Mouse (Mus musculus): Measurements from ENCODE around the gene Usp19. TPM values are rescaled to one million over a fixed set of nuclear protein-coding genes. Genes with fewer than 3 reads are reported as not detected.

Usp19 gene
- polyA plus RNA-seq, 1 experiment from 2014 or later, result 17.0 TPM

DNA sequence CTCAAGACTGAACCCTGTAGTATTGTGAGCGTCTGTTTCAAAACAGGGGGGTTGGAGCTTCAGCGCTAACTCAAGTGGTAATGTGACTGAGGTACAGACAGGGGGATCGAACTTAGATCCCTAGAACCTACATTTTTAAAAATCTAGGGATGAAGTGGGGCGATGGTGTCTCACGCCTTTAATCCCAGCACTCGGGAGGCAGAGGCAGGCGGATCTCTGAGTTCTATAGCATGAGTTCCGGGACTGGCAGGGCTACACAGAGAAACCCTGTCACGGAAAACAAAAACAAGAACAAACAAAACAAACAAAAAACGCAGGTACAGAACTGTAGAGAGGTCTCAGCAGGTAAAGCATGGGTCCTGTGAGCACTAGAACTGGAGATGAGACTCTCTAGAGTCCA is 33.4 kb upstream of the Usp19 start:
- no peak for TF ChIP-seq EP300 (IDR thresholded peaks at IDR 0.05; ENCODE audit: low read depth)
- TF ChIP-seq CTCF (IDR thresholded peaks at IDR 0.05; ENCODE audit: low read depth), result no peak
- H3K4me1 ChIP-seq (ENCODE audit: insufficient read depth), result peaks cover 20% of the 10 kb centered on the region
- H3K4me3 ChIP-seq (ENCODE audit: low read depth, low read length), result no peak overlapping the region
- no peak overlapping the region for H3K4me2 ChIP-seq (ENCODE audit: low read depth, low read length)
- no peaks in the 10 kb centered on the region for H3K36me3 ChIP-seq (replicated peaks; ENCODE audit: insufficient read depth, low read length)
- H3K27me3 ChIP-seq (ENCODE audit: insufficient read depth, low read length), result no peaks in the 10 kb centered on the region
- H3K9ac ChIP-seq (replicated peaks), result no peak overlapping the region
- DNase-seq (no peak), ATAC-seq (no peak)
- H3K27ac ChIP-seq (ENCODE audit: low read depth), result no peak overlapping the region
- WGBS (ENCODE audit: insufficient replicate concordance), result 77% methylated on average over 10 of the region's 10 CpGs
- H3K9me3 ChIP-seq (ENCODE audit: low read length), result no peaks in the 10 kb centered on the region

DNA sequence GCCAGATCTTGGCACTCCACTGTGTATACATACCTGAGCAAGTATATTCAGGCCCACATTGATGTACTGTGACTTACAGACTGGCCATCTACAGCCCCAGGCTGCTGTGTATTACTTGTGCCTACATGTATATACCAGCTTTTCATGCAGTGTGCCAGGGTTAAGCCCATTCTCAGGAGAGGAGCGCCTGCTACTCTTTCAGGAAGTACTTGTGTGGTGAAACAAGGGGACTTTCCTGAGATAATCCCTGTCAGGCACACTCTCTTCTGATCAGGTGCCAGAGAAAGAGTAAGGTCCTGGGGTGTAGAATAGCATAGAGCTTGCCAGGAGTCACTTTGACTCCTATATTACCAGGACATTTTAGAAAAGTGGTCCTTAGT is 30.5 kb upstream of the Usp19 start:
- TF ChIP-seq CTCF (IDR thresholded peaks at IDR 0.05; ENCODE audit: low read depth) (no peak), EP300 (IDR thresholded peaks at IDR 0.05; ENCODE audit: low read depth) (no peak)
- Histone ChIP-seq H3K4me1 (ENCODE audit: insufficient read depth) (peaks cover 18% of the 10 kb centered on the region), H3K9me3 (ENCODE audit: low read length) (no peaks in the 10 kb centered on the region), H3K4me2 (ENCODE audit: low read depth, low read length) (peak overlapping the region; percentile 85), H3K36me3 (replicated peaks; ENCODE audit: insufficient read depth, low read length) (peaks cover 15% of the 10 kb centered on the region), H3K9ac (replicated peaks) (peak overlapping the region; percentile 88; the same call in 1 of the 2 replicates), H3K27me3 (ENCODE audit: insufficient read depth, low read length) (no peaks in the 10 kb centered on the region), H3K4me3 (ENCODE audit: low read depth, low read length) (peak overlapping the region; percentile 73), H3K27ac (ENCODE audit: low read depth) (peak overlapping the region; percentile 81)
- DNase-seq (no peak), ATAC-seq (peak; percentile 7)
- 75% methylated on average over 1 of the region's 1 CpGs for WGBS (ENCODE audit: insufficient replicate concordance)

DNA sequence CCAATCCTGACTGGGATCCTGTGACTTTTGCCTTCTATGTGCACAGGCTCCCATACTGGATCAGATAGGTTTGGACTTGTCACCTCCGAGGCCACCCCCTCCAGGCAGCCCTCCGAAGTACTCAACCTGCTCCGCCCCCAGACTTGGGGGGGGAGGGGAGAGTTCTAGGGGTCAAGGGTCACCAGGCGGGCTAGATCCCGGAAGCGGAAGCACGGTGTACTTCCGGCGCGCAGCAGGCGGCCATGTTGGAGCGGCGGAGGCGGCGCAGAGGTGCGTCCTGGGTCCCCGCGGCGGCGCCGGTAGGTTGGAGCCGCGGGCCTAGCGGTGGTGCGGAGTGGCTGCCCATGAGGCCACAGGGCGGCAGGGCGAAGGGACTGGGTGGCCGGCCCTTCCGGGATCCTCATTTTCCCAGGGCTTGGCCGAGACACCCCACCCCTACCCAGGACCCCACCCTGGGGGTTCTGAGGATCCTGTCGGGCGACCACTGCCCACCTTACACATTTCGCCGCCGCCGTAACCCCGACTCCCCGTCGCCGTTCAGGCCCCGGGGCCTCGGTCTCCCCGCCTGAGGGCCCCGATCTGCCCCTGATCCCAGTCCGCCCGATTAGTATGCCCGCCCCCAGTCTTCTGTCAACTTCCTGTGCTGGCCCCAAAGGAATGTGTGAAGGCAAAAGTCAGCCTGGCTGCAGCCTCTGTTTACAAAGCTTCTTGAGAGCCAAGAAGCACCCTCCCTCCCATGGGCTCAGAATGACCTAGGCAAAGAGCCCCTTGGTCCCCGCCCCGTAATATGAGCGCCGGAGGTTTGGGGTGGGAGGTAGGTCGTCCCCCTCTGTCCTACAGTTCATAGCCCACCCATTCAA is 29.9 kb upstream of the Usp19 start, which contains the start of gene Ccdc71:
TSS of gene Ccdc71 (plus strand) at position 209 of the 860 bp plus-strand sequence.
- H3K27me3 ChIP-seq (ENCODE audit: insufficient read depth, low read length), result no peaks in the 10 kb centered on the region
- under 1% methylated on average over 47 of the region's 52 CpGs for WGBS (ENCODE audit: insufficient replicate concordance)
- DNase-seq (peak; percentile 91), ATAC-seq (peak; percentile 92)
- H3K27ac ChIP-seq (ENCODE audit: low read depth), result peak within 1 kb of the TSS; percentile 81
- H3K4me2 ChIP-seq (ENCODE audit: low read depth, low read length), result peak within 1 kb of the TSS; percentile 85
- TF ChIP-seq CTCF (IDR thresholded peaks at IDR 0.05; ENCODE audit: low read depth) (no peak), EP300 (IDR thresholded peaks at IDR 0.05; ENCODE audit: low read depth) (no peak)
- no peaks in the 10 kb centered on the region for H3K9me3 ChIP-seq (ENCODE audit: low read length)
- H3K4me1 ChIP-seq (ENCODE audit: insufficient read depth), result peaks cover 18% of the 10 kb centered on the region
- peaks cover 17% of the 10 kb centered on the region for H3K36me3 ChIP-seq (replicated peaks; ENCODE audit: insufficient read depth, low read length)
- H3K9ac ChIP-seq (replicated peaks), result peak within 1 kb of the TSS; percentile 88
- peak within 1 kb of the TSS; percentile 73 for H3K4me3 ChIP-seq (ENCODE audit: low read depth, low read length)

DNA sequence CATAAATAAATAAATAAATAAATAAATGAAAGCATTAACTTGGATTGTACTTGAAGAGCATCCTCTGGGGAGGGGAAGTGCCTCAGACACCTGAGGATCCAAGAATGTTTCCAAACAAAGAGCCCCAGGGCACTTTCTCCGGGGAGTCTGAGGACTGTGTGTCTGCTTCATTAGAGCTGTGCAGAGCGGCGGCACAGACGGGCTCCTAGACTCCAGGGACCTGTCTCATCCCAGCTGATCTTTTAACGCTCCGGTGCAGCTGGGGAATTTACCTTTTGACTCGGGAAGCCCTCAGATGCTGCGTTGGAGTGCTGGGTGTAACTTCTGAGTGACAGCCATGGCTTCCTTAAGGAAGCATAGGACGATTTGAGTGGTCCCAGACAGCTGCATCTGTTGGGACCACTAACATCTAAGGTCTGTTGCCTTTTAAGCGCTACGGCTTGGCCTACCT is 29.2 kb upstream of the Usp19 start, which contains the start of gene Klhdc8b:
TSS of gene Klhdc8b (minus strand) at position 401 of the 451 bp plus-strand sequence.
- peak within 1 kb of the TSS; percentile 85 for H3K4me2 ChIP-seq (ENCODE audit: low read depth, low read length)
- H3K27ac ChIP-seq (ENCODE audit: low read depth), result peak within 1 kb of the TSS; percentile 81
- ATAC-seq, result no peak
- DNase-seq, result no peak
- no peaks in the 10 kb centered on the region for H3K27me3 ChIP-seq (ENCODE audit: insufficient read depth, low read length)
- peak within 1 kb of the TSS; percentile 88 for H3K9ac ChIP-seq (replicated peaks)
- H3K4me3 ChIP-seq (ENCODE audit: low read depth, low read length), result peak within 1 kb of the TSS; percentile 73
- WGBS (ENCODE audit: insufficient replicate concordance), result 25% methylated on average over 11 of the region's 11 CpGs
- H3K9me3 ChIP-seq (ENCODE audit: low read length), result no peaks in the 10 kb centered on the region
- no peak for TF ChIP-seq EP300 (IDR thresholded peaks at IDR 0.05; ENCODE audit: low read depth)
- TF ChIP-seq CTCF (IDR thresholded peaks at IDR 0.05; ENCODE audit: low read depth), result no peak
- H3K36me3 ChIP-seq (replicated peaks; ENCODE audit: insufficient read depth, low read length), result peaks cover 21% of the 10 kb centered on the region
- H3K4me1 ChIP-seq (ENCODE audit: insufficient read depth), result peaks cover 18% of the 10 kb centered on the region

DNA sequence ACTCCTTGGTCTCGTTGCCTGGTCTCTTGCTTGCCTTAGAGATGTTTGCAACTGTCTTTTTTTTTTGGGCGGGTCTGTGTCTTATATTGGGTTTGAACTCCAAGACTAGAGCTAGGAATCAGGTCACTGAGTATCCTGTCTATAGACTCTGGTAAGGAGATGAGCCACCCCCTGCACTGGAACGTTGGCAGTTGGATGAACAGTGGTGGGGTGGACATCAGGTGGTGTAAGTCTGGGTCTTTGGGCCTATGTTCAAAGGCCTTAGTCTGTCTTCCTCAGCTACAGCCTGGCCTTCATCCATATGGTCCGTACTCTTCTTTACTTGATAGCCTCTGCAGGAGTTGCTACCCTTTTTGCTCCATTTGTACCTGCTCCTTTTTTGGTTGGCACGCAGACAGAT is 28.7 kb upstream of the Usp19 start:
- Histone ChIP-seq H3K36me3 (replicated peaks; ENCODE audit: insufficient read depth, low read length) (peaks cover 21% of the 10 kb centered on the region), H3K4me2 (ENCODE audit: low read depth, low read length) (peak overlapping the region; percentile 85), H3K4me3 (ENCODE audit: low read depth, low read length) (peak overlapping the region; percentile 73), H3K27me3 (ENCODE audit: insufficient read depth, low read length) (no peaks in the 10 kb centered on the region), H3K27ac (ENCODE audit: low read depth) (no peak overlapping the region), H3K4me1 (ENCODE audit: insufficient read depth) (peaks cover 18% of the 10 kb centered on the region), H3K9ac (replicated peaks) (peak overlapping the region; percentile 88), H3K9me3 (ENCODE audit: low read length) (no peaks in the 10 kb centered on the region)
- no peak for TF ChIP-seq CTCF (IDR thresholded peaks at IDR 0.05; ENCODE audit: low read depth)
- no peak for TF ChIP-seq EP300 (IDR thresholded peaks at IDR 0.05; ENCODE audit: low read depth)
- ATAC-seq (no peak), DNase-seq (no peak)
- 81% methylated on average over 5 of the region's 5 CpGs for WGBS (ENCODE audit: insufficient replicate concordance)

DNA sequence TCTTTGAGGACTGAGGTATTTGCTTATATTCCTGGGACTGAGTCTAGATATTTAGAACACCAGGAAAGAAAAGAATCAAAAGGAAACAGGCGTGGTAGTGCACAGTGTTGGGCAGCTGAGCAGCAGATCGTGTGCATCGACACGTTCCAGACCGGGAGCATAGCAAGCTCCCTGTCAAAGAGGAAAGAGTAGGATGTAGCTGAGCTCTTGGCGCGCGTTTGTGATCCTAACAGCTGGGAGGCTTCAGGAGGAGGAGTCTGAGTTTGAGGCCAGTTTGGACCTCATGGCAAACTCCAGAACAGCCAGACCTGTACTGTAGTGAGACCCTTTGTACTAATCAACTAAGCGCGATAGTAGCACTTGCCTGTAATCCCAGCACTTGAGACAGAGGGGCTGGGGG is 28.2 kb upstream of the Usp19 start:
- no peak overlapping the region for H3K9ac ChIP-seq (replicated peaks)
- no peak overlapping the region for H3K27ac ChIP-seq (ENCODE audit: low read depth)
- DNase-seq (no peak), ATAC-seq (no peak)
- WGBS (ENCODE audit: insufficient replicate concordance), result 85% methylated on average over 10 of the region's 10 CpGs
- 0 out of 2 replicates have a peak overlapping the region, but pooled peaks have one; percentile 85 for H3K4me2 ChIP-seq (ENCODE audit: low read depth, low read length)
- H3K9me3 ChIP-seq (ENCODE audit: low read length), result no peaks in the 10 kb centered on the region
- no peak overlapping the region for H3K4me3 ChIP-seq (ENCODE audit: low read depth, low read length)
- H3K36me3 ChIP-seq (replicated peaks; ENCODE audit: insufficient read depth, low read length), result peaks cover 21% of the 10 kb centered on the region
- TF ChIP-seq EP300 (IDR thresholded peaks at IDR 0.05; ENCODE audit: low read depth), result no peak
- no peak for TF ChIP-seq CTCF (IDR thresholded peaks at IDR 0.05; ENCODE audit: low read depth)
- no peaks in the 10 kb centered on the region for H3K27me3 ChIP-seq (ENCODE audit: insufficient read depth, low read length)
- H3K4me1 ChIP-seq (ENCODE audit: insufficient read depth), result peaks cover 18% of the 10 kb centered on the region
